Mouse (Mus musculus): ENCODE measurements around the gene Gm45261.

DNA sequence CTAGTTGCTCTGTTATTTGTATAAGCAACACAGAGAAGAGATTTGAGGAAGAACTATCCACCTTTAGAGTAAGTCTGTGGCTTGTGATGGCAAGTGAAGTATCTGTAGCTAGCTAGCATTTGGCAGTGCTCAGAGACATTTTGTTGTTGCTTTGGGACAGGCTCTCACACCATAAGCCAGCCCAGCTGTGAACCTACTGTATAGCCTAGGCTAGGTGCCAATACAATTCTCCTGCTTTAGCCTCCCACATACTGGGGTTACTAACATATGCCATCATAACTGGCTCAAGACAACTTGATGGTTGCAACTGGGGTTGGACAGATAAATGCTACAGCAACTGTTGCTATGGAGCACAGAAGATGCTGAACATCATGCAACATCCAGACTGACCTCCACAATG, 1.8 kb downstream of the Gm45261 start:
- TF ChIP-seq CTCF (conservative IDR thresholded peaks at IDR 0.05; ENCODE audit: low read length): no peak
- TF ChIP-seq NANOG (IDR thresholded peaks at IDR 0.05; ENCODE audit: borderline replicate concordance, low read length): no peak
- TF ChIP-seq POU5F1 (IDR thresholded peaks at IDR 0.05; ENCODE audit: borderline replicate concordance, low read length): no peak
